Mouse (Mus musculus): ENCODE data around the gene Rbbp7.

The Rbbp7 gene

GRCm38 (mm10) chrX:162828016-162828415, 67.8 kb downstream of the Rbbp7 start:
- no peak for DNase-seq (ENCODE audit: low spot score in 2 of 2)
